Mouse (Mus musculus): ENCODE results near the gene Zer1. TPM values are rescaled to one million over a fixed set of nuclear protein-coding genes. Genes with fewer than 3 reads are reported as not detected.
A peak's percentile ranks its signal among the peaks of the same experiment; 100 is the strongest.
"Not testable (repeated sequence)": the region's sequence is repeated elsewhere in the genome, so short reads cannot be mapped to it uniquely, and the experiment has no call there.

Gene Zer1
- polyA plus RNA-seq, 1 experiment = 1.7 TPM

DNA sequence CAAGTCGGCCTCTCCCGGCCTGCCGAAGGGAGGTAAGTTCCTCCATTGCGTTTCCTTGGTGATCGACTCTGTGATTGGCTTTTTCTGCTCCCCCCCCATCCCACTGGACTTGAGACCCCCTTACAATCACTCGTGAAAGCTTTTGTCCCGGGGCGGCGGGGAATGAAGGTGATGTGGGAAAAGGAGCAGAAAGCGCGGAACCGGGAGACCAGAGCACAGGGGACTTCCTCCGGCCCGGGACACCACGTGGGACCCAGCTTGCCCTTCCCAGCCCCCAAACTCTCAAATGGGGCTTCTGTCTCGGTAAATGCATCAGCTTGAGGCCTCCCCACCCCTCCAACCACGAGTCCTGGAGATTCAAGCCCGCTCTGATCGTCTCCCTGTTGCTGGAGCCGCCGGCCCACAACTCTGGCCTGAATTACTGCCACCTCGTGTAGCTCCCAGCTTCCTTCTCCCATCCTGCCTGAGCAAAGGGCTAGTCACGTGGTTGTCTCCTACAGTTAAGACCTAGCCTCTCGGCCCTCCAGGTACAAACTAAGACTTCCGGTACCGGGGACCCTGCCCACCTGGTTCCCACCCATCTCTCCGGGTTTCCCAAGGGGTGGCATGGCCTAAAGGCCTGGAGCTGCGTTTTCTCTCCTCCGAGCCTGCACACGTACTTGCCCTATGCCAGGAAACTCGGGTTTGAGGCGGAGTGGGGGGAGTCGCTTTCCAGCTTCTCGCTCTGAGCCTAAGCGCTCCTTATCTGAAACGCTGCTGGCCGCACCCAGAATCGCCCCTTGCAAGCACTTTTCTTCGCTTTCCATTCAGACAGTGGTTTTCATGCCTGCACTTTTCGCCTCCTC, 61.9 kb downstream of the Zer1 start:
- TF ChIP-seq GATA1 (IDR thresholded peaks at IDR 0.05; ENCODE audit: low read length) (peak; percentile 77), TAL1 (IDR thresholded peaks at IDR 0.05; ENCODE audit: low read length) (no peak)
- H3K36me3 ChIP-seq (ENCODE audit: control insufficient read depth) = no peaks in the 10 kb centered on the region
- peaks cover 59% of the 10 kb centered on the region for H3K4me1 ChIP-seq (ENCODE audit: control insufficient read depth)

DNA sequence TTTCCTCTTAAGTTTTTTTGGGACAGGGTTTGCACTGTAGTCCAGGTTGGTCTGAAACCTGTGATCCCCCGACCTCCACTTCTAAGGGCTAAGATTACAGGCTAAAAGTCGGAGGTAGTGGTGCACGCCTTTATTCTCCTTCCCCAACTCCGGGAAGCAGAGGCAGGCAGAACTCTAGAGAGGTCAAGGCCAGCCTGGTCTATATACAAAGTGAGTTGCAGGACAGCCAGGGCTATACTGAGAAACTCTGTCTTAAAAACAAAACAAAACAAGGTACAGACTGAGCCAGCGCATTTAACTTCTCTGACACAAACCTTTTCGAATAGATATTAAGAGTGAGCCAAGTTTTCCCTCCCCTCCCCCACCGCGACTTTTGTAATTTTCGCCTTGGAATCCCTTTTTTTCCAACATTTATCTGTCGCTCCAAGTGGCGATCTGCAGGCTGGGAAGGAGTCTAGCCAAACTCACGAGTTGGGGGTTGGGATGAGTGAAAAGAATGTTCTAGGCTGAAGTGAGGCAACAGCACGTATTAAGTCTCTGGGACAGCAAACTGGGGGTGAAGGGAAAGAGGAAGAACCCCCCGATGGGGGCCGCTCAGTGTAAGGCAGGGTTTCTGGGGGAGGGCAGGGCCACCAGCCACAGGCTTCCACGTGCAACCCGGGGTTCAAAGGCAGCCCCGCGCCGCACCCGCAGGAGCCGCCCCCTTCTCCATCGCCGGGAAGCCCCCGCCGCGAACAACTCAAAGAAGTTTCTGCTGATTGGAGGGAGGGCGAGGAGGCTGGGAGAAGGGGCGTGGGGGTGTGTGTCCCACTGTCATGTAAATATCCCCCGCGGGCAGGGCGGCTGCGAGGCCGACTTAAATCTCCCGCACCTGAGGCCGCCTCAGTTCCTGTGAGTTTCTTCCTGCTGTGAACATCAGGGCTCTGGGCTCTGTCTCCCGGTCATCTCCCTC, 62.9 kb downstream of the Zer1 start:
- TF ChIP-seq TAL1 (IDR thresholded peaks at IDR 0.05; ENCODE audit: low read length) = no peak
- no peak for TF ChIP-seq GATA1 (IDR thresholded peaks at IDR 0.05; ENCODE audit: low read length)
- Histone ChIP-seq H3K36me3 (ENCODE audit: control insufficient read depth) (no peaks in the 10 kb centered on the region), H3K27me3 (ENCODE audit: control insufficient read depth) (peaks cover 4% of the 10 kb centered on the region), H3K4me3 (replicated peaks) (peak overlapping the region; percentile 75), H3K4me1 (ENCODE audit: control insufficient read depth) (peaks cover 63% of the 10 kb centered on the region), H3K9me3 (ENCODE audit: control insufficient read depth, low read length) (no peaks in the 10 kb centered on the region)

More for the DNA sequence above, 61.9 kb downstream of the Zer1 start:
- Histone ChIP-seq H3K27me3 (ENCODE audit: control insufficient read depth) (peaks cover 4% of the 10 kb centered on the region), H3K4me3 (replicated peaks) (peak overlapping the region; percentile 75), H3K9me3 (ENCODE audit: control insufficient read depth, low read length) (no peaks in the 10 kb centered on the region)

DNA sequence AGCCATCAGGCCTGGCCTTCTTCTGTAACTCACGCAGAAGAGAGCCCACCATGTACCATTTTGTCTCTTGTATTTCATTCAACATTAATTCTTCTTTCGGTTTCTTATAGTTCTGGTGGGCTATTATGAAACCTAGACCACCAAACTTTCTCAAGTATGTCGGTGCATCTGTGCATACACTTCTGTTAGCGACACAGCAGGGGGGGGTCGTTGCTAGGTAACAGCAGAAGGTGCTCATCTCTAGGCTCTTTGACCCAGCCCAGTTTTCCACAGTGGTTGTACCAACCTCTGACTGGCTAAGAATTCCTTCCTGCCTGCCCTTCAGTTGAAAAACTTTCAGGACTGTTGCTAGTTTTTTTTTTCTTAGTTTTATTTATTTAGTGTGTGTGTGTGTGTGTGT, 66.0 kb downstream of the Zer1 start:
- H3K9me3 ChIP-seq (ENCODE audit: control insufficient read depth, low read length) = no peaks in the 10 kb centered on the region
- H3K4me3 ChIP-seq (replicated peaks) = no peak overlapping the region
- TF ChIP-seq GATA1 (IDR thresholded peaks at IDR 0.05; ENCODE audit: low read length) (no peak), TAL1 (IDR thresholded peaks at IDR 0.05; ENCODE audit: low read length) (no peak)
- H3K4me1 ChIP-seq (ENCODE audit: control insufficient read depth) = peaks cover 38% of the 10 kb centered on the region
- H3K27me3 ChIP-seq (ENCODE audit: control insufficient read depth) = peaks cover 13% of the 10 kb centered on the region
- no peaks in the 10 kb centered on the region for H3K36me3 ChIP-seq (ENCODE audit: control insufficient read depth)

DNA sequence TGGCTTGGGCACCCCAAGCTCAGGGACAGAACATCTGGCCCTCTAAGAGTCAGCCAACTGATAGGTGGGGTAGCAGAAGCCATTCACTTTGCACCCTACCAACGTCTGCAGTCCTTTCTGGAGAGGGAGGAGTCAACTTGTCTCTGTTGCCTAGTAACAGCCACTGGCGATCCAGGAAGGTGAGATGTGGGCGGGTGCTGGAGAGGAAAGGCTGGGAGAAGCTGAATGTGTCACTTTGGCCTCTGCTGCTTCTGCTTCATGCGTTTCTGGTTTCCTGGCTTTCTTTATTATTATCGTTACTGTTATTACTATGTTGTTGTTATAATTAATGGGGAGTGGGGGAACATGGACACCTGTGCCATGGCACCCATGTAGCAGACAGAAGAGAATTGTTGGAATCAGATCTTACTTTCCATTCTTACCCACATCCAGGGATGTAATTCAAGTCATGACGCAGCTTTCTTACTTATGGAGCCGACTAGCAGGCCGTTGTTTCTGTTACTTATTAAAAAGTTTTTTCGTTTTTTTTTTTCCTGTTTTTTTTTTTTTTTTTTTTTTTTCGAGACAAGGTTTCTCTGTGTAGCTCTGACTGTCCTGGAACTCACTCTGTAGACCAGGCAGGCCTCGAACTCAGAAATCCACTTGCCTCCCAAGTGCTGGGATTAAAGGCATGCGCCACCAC, 67.0 kb downstream of the Zer1 start, which contains the start of gene Set:
Set (plus strand) TSS at position 156 of the 682 bp plus-strand sequence.
- no peak for TF ChIP-seq TAL1 (IDR thresholded peaks at IDR 0.05; ENCODE audit: low read length)
- no peak for TF ChIP-seq GATA1 (IDR thresholded peaks at IDR 0.05; ENCODE audit: low read length)
- Histone ChIP-seq H3K9me3 (ENCODE audit: control insufficient read depth, low read length) (no peaks in the 10 kb centered on the region), H3K27me3 (ENCODE audit: control insufficient read depth) (peaks cover 17% of the 10 kb centered on the region), H3K36me3 (ENCODE audit: control insufficient read depth) (no peaks in the 10 kb centered on the region), H3K4me1 (ENCODE audit: control insufficient read depth) (peaks cover 27% of the 10 kb centered on the region), H3K4me3 (replicated peaks) (no peak within 1 kb of the TSS)

DNA sequence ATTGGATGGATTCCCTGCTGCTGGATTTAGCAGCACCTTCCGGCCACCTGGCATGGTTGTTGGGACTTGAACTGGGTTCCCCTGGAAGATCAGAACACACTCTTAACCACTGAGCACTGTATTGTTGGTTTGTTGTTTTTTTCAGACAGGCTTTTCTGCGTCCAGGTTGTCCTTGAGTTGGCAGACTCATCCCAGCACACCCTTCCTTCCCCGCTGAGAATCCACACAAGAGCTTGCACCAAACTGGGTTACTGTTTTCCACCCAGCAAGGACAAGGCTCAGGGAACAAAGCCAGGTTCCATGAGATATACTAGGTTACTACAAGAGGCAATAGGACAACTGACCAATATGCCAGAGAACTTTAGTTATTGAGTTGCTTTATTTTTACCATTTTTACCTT, 67.6 kb downstream of the Zer1 start:
- Histone ChIP-seq H3K36me3 (ENCODE audit: control insufficient read depth) (no peaks in the 10 kb centered on the region), H3K4me3 (replicated peaks) (no peak overlapping the region), H3K9me3 (ENCODE audit: control insufficient read depth, low read length) (no peaks in the 10 kb centered on the region), H3K27me3 (ENCODE audit: control insufficient read depth) (peaks cover 16% of the 10 kb centered on the region), H3K4me1 (ENCODE audit: control insufficient read depth) (peaks cover 21% of the 10 kb centered on the region)
- TF ChIP-seq TAL1 (IDR thresholded peaks at IDR 0.05; ENCODE audit: low read length) = no peak
- no peak for TF ChIP-seq GATA1 (IDR thresholded peaks at IDR 0.05; ENCODE audit: low read length)

DNA sequence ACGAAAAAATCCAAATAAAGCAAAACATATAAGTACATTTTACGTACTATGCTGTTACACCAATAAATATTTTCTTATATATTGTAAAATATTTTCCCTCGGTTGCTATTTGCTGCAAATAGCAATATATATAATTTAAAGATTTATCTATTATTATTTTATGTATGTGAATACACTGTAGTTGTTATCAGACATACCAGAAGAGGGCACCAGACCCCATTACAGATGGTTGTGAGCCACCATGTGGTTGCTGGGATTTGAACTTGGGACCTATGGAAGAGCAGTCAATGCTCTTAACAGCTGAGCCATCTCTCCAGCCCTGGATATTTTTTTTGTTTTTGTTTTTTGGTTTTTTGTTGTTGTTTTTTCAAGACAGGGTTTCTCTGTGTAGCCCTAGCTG, 69.1 kb downstream of the Zer1 start:
- H3K4me3 ChIP-seq (replicated peaks); H3K9me3 ChIP-seq (ENCODE audit: control insufficient read depth, low read length); H3K36me3 ChIP-seq (ENCODE audit: control insufficient read depth): not testable (repeated sequence)
- Histone ChIP-seq H3K27me3 (ENCODE audit: control insufficient read depth) (peaks cover 13% of the 10 kb centered on the region), H3K4me1 (ENCODE audit: control insufficient read depth) (peaks cover 12% of the 10 kb centered on the region)

DNA sequence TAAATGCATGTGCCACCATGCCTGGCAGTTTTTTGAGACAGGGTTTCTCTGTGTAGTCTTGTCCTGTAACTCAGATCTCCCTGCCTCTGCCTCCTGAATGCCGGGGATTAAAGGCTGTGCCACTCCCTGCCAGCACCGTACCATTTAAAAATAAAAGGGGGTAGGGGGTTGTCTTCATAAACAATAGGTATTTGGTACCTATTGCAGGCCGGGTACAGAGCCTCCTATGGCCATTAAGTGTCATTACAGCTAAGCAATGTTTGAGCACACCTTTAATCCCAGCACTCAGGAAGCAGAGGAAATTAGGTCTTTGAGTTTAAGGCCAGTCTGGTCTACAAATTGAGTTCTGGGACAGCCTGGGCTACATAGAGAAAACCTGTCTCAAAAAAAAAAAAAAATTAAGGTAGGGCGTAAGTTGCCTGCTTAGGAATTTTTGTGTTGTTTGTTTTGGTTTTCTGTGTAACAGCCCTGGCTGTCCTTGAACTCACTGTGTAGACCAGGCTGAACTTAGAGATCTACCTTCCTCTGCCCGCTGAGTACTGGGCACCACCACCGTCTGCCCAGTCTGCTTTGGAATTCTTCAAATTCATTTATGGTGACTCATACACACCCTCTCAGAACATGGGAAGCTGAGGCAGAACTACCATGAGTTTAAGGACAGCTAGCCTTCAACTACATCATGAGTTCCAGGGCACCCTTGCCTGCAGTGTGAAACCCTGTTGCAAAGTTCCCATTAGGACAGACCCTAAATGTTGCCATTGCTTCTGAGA, 72.2 kb downstream of the Zer1 start:
- TF ChIP-seq GATA1 (IDR thresholded peaks at IDR 0.05; ENCODE audit: low read length) (no peak), TAL1 (IDR thresholded peaks at IDR 0.05; ENCODE audit: low read length) (no peak)
- Histone ChIP-seq H3K4me3 (replicated peaks) (no peak overlapping the region), H3K9me3 (ENCODE audit: control insufficient read depth, low read length) (no peaks in the 10 kb centered on the region), H3K4me1 (ENCODE audit: control insufficient read depth) (peaks cover 30% of the 10 kb centered on the region), H3K36me3 (ENCODE audit: control insufficient read depth) (no peaks in the 10 kb centered on the region), H3K27me3 (ENCODE audit: control insufficient read depth) (peaks cover 13% of the 10 kb centered on the region)

DNA sequence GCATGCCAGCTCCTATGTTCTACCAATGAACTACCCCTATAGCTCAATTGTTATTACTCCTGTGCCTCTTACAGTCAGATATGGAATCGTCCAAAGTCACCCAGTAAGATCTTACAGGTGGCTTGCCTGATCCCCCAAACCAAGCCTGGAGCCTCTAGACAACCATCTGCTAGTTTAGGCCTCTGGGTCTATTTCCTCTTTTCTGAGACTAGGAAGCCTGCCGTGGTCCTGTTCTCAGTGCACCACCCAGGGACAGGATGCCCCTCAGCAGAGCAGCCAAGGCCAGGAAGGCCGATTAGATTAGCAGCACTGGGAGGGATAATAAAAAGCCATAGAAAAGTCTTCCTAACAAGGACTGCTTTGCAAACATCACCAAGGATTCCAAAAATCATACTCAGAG, 74.6 kb downstream of the Zer1 start:
- no peak overlapping the region for H3K4me3 ChIP-seq (replicated peaks)
- no peak for TF ChIP-seq TAL1 (IDR thresholded peaks at IDR 0.05; ENCODE audit: low read length)
- TF ChIP-seq GATA1 (IDR thresholded peaks at IDR 0.05; ENCODE audit: low read length) = no peak
- H3K4me1 ChIP-seq (ENCODE audit: control insufficient read depth) = peaks cover 26% of the 10 kb centered on the region
- H3K27me3 ChIP-seq (ENCODE audit: control insufficient read depth) = peaks cover 13% of the 10 kb centered on the region
- no peaks in the 10 kb centered on the region for H3K9me3 ChIP-seq (ENCODE audit: control insufficient read depth, low read length)
- peaks cover 3% of the 10 kb centered on the region for H3K36me3 ChIP-seq (ENCODE audit: control insufficient read depth)

Measured in erythroblast, embryonic 14.5 days (primary cell).